Mouse (Mus musculus) lung, adult 2 months (tissue): ENCODE results near the gene Iqschfp.

Source experiments
- CTCF ChIP-seq: fragments of 200-500 bp; IDR thresholded peaks from 2 replicates; pipeline ENCODE4 v1.5.1; 2011; ENCODE audit warnings: mild to moderate bottlenecking, low read length, control low read depth; ENCODE audit not compliant: insufficient read depth
- POLR2A ChIP-seq: fragments of 200-500 bp; IDR thresholded peaks from 2 replicates; pipeline ENCODE4 v1.6.1; 2011; ENCODE audit warnings: low read depth, mild to moderate bottlenecking, control low read depth, low read length, borderline replicate concordance; ENCODE audit errors: extremely low read depth

DNA sequence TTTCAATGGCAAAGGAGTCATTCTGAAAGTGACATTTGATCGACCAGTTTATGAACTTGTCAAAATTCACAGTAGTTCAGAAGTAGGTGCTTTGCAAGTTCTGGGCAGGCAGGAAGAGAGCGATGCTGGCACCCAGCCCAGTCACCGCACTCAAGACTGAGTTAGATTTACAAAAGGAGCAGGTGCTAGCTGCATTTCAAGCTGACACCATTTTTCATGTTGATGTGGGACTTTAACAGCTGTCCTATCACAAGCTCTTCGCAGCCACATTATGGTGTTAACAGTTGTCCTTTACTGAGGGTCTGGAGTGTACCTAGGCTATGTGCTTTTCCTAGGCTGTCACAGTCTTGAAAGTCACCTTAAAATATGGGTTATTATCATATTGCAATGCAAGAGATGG lies 354.1 kb downstream of the Iqschfp start:
- TF ChIP-seq CTCF (no peak), POLR2A (no peak)
